Mouse (Mus musculus) gastrocnemius, postnatal 25 days (tissue): Measurements from ENCODE around the gene Pgbd5. TPM values are rescaled to one million over a fixed set of nuclear protein-coding genes. Genes with fewer than 3 reads are reported as not detected.

Experiments used
- DNase-seq: peaks from one replicate; pipeline ENCODE4 v3.0.0; 2022
- total RNA-seq, 2 experiments: library from RNA; stranded (reverse); gene quantifications; 1 replicate in 1 of 2; 2 replicates in 1 of 2; pipeline ENCODE4 v1.2.3; 2021

Gene Pgbd5
- total RNA-seq, 2 experiments from 2014 or later: 0.26 to 0.40 TPM

DNA sequence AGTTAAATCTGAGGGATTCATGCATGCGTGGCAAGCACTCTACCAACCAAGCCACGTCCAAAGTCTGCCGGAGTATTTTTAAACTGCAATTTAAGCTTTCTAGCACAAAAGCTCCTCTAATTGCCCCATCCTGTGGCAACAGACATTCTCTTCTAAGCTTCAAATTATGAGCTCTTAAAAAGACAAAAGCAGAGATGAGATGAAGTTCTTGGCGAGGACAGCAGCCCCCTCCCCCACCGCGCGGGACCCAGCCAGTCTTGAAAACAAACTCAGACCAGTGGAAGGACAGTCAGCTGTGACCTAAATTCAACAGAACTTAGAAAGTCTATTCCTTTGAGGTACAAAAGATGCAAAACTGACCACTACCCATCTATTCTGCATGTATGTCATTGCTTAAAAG is 48.3 kb downstream of the Pgbd5 start:
- DNase-seq: no peak

DNA sequence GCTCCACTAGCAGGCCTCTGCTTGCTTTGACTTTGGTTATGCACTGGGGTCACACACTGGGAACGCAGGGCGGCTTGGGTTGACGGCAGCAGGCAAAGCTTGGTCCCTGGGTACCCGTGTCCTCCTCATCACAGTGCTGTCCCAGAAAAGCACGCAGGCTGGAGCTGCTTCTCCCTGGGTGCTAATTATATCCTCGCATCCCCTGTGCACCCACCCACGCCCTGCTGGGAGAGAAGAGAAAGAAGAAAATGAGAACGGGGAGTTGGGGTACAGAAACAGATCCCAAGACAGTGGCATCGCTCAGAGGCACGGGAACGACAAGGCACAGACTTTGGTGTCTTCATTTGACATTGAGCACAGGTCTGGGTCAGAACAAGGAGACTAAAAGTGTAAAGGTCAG is 50.0 kb downstream of the Pgbd5 start:
- DNase-seq: no peak

DNA sequence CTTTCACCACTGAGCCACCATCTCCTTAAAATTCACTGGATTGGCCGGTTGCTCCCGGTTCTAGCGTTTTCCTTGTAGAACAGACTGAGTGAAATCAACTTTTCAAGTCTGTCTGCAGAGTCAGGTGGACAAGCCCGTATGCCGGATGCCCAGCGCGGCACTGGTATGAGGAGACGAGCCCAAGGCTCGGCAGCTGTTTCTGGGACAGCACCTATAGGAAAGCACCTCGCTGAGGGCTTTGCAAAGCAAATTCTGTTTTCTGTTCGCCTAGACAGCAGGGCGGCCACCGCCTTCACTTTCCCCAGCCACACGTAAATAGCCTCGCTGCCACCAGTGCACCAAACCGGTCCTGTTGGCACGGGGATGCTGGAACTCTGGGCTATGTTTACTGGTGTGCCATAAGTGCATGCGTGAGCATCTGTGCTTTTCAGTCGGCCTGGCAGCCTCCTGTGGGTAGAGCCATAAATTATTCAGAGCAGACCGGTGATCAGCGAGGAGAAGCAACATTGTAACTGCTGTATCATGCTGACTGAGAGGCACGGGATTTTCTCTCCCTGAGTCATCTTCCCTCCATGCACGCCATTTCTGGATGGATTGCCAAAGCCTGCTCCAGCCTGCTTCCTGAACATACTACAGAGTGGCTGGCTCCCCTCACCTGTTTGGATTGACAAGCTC is 53.1 kb downstream of the Pgbd5 start:
- no peak for DNase-seq

GRCm38 (mm10) chr8:124384336-124384735 is 55.1 kb downstream of the Pgbd5 start:
- DNase-seq: no peak

DNA sequence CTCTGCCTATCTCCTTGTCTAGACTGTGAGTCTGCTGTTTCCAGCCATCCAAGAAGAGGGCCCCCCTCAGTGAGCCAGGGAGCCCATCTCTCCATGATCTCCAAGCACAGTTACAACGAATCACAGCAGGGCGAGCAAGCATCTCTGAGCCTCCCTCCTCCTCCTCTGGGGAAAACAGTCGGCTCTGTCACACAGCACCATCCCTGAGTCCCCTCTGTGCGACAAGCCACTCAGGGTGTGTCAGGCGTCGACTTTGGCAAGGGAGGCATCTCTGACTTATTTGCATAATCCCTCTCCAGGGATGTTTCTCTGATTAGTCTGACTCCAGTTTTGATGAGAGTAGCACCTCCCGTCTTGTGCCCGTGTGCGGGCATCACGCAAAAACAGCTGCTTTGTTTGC is 57.2 kb downstream of the Pgbd5 start:
- DNase-seq: no peak

GRCm38 (mm10) chr8:124379289-124379688 is 60.2 kb downstream of the Pgbd5 start:
- DNase-seq: no peak

DNA sequence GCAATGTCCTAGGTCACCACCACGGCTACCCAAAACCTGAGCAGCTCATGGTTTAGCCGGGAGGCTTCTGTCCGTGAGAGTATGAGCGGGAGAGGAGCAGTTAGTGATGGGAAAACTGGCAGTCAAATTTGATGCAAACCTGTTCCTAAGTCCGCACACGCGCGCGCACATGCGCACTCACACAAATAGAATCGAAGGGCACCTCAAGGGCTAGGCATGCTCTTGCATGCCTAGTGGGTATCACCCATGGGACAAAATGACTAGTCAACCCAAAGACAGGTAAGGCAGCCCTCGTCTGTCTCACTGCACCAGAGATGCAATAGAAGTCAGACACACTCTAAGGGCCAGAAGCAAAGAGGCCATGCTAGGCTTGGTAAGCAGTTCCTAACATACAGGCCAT is 63.1 kb downstream of the Pgbd5 start:
- no peak for DNase-seq

GRCm38 (mm10) chr8:124375727-124376126 is 63.7 kb downstream of the Pgbd5 start:
- DNase-seq: no peak

GRCm38 (mm10) chr8:124375168-124375567 is 64.3 kb downstream of the Pgbd5 start:
- no peak for DNase-seq

DNA sequence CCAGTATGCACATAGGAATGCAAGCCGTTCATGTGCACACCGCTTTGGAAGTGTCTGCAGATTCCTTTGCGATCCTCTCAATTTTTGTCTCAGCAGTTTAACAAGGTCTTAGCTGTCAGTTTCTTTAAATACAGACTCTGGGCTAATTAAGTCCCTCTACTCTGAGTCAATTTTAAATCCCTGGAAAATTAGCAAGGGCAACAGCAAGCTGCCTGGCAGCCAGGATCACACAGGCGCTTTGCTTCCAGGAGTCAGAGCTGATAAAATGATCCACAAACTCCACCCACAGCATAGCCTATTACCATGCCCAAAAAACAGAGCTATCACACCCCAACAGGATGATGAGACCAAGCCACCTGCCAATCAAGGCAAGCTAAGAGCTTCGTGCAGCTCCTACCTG is 65.7 kb downstream of the Pgbd5 start:
- no peak for DNase-seq

GRCm38 (mm10) chr8:124371410-124372123 is 67.9 kb downstream of the Pgbd5 start:
- DNase-seq: no peak

GRCm38 (mm10) chr8:124370422-124371183 is 68.9 kb downstream of the Pgbd5 start:
- DNase-seq: no peak

GRCm38 (mm10) chr8:124368213-124368612 is 71.2 kb downstream of the Pgbd5 start:
- no peak for DNase-seq

DNA sequence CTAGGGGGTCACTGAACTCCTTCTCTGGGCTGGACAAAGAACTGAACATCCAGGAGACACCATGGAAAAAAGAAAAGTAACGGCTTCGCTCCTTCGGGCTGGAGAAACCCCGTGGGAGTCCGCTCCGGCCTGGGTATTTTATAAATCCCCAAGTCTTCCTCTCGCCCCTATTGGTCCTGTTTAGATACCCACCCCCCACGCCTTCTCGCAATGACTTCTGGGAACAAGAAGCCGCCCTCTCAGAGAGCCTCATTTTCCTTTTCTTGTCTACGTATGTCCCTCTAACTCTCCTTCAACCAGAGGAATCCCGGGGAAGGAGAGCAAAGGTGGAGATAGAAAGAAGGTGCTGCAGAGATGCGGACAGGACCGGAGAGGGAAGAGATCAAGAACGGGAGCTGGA is 76.1 kb downstream of the Pgbd5 start:
- DNase-seq: no peak

DNA sequence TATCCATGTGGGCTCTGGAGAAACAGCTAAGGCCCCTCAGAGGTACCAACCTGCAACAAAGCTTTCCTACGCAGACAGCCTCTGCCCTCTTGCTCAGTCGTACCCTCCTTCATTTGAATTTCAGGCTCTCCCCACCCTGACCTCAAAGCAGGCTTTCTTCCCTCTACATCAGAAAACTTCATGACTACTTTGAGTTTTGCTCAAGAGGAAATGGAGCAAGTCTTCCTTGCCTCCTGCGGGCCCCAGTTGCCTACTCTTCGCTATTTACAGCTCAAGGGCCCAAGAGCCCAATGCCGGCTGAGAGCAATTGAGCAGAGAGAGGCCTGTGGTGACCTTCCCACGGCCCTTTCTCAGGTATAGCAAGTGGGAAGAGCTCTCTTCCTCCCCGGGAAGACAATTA is 76.9 kb downstream of the Pgbd5 start:
- DNase-seq: no peak

DNA sequence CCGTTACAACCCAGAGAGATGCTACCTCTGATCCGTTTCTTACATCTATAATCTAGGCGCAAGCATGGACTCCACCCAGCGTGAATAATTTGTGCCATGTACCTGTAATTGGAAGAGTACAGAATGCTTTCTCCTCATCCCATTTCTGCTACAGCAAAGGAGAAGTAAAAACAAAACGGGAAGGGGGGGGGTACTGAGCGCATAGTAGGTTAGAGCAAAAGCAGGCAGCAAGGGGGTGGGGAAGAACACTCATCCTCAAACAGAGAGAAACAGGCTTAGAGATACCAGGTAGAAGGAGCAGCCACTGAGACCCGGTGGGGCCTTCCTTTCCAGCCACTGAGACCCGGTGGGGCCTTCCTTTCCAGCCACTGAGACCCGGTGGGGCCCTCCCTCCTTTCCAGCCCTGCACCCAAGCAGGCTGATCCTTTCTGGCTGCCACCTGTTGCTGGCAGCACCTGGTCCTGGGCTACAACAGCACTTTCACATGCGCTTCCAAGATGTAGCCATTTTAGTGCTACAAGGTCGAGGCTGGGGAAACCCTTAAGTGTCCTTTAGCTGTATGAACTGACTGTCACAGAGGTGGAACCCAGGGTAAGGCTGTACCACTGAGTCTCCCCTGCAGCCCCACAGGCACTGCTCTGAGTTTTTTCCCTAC is 77.6 kb downstream of the Pgbd5 start:
- no peak for DNase-seq

DNA sequence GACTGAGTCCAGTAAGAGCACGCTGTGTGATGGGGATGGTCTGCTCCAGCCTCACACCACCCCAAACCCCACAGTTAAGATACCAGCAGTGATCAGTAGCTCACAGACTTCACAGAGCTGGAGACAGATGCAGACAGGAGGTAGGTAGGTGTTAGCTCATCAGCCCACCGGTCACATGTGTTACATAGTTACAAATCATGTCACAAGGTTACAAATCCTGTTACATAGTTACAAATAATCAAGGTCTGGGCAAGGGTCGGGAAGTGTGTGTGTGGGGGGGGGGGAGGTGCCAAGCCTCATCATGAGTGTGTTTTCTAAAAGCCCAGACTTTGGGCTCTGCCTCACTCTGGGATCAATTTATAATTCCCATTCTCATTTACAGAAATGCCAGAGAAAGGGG is 78.5 kb downstream of the Pgbd5 start:
- no peak for DNase-seq

GRCm38 (mm10) chr8:124351636-124352035 is 87.8 kb downstream of the Pgbd5 start:
- no peak for DNase-seq

DNA sequence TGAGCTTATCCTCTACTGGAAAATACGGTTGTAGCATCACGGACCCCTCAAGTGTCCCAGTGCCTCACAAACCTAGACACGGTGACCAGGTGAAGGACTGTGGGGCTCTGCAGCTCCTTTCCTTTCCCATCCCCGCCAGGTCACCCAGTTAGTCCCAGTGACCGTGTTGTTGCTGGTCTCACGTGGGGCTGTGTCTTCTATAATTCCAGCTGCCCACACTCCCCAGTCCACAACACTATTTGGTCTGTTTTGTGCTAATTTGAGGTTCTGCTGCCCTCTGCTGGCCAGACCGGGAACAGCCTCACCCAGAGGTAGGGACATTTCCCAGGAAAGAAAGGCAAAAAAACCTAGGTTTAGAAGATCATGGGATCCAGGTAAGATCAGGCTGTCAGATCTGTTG is 89.8 kb downstream of the Pgbd5 start:
- no peak for DNase-seq

DNA sequence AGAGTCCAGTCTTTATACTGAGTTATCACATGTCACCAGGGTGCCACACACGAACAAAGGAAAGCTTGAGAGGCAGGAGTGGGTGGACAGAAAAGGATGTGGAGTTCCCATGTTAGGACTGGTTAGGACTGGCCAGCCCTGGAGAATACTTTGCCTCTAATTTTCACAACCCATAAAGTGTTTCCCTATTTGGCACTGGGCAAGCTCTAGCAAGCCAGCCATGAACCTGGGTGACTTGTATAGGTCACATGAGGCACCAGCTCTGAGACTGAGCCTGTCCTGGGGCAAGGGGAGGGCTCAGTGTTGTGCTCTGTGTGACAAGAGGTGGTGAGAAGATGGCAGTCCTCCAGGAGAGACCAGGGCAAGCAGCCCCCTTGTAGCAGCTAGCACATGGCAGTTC is 91.4 kb downstream of the Pgbd5 start:
- no peak for DNase-seq

GRCm38 (mm10) chr8:124346852-124347523 is 92.5 kb downstream of the Pgbd5 start:
- no peak for DNase-seq

DNA sequence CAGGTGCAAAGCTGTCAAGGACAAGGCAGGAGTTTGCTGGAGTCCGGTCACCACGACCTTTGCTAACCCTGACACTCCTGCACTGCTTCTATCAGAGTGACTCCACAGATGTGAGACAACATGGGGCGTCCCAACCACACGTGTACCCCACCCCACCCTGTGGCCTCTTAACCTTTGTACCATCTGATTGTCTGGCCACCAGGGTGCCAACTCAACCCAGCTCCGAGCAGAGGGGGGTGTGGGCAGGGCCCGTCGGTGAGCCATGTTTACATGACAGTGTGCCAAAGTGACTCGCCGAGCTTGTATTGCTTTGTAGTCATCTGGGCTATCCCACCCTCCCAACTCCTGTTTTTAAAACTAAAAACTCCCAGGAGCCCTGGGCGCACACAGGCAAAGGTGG is 94.4 kb downstream of the Pgbd5 start:
- no peak for DNase-seq
